8 mouse cellular contexts compared by ENCODE assay signal in the genomic region with DNA sequence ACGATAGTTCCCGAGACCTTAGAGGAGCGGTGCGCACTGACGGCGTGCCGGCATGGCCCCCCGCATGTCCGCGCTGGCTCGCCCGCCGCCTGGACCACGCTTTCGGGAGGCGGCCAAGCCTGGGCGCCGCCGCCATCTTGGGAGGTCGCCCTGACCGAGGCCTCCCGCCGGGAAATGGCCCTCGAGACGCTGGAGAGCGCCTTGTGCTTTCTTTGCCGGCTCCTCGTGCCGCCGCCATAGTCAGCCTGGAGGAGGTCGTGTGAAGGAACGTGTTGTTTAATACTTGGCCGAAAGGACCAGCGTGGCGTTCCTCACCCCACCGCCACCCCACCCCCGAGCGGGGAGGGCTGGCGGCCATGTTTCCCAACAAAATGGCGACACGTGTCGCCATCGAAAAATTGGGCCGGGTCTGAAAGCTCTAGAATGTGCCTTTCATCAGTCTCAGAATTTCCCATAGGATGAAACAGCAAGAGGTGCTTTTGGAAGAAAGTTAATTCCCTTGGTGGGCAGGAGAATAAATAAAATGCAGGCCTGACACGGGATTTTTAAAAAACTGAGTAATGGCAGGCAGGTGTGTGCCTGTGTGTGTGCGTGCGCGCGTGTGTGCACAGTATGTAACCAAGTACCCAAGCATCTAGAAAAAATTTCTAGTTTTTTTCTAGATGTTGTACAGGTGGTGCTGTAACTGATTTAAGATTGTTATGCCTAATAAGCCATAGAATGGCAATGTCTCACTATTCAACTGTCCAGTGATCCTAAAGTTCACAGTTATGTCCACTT. TPM values are rescaled to one million over a fixed set of nuclear protein-coding genes. Genes with fewer than 3 reads are reported as not detected.
A peak's percentile ranks its signal among the peaks of the same experiment; 100 is the strongest.
DNase-seq lines count a peak whose midpoint lies in the region; ATAC-seq and TF ChIP-seq lines count a peak whose summit lies in the region.

No protein-coding gene starts in this region.

- H3K27ac ChIP-seq in heart, embryonic 12.5 days (ENCODE audit: poor library complexity, severe bottlenecking) = peak overlapping the region; percentile 100

- H3K27me3 ChIP-seq in G1E (ENCODE audit: insufficient read depth, low read length) = no peaks in the 10 kb centered on the region
- no peaks in the 10 kb centered on the region for H3K27me3 ChIP-seq in heart, embryonic 12.5 days (replicated peaks)

- peaks cover 49% of the 10 kb centered on the region for H3K36me3 ChIP-seq in G1E (replicated peaks)
- H3K36me3 ChIP-seq in heart, embryonic 12.5 days = peaks cover 28% of the 10 kb centered on the region

- 7% methylated on average over 49 of the region's 49 CpGs for WGBS in heart, embryonic 12.5 days

- peaks cover 32% of the 10 kb centered on the region for H3K4me1 ChIP-seq in G1E (ENCODE audit: insufficient read depth, low read depth, low read length)
- peaks cover 13% of the 10 kb centered on the region for H3K4me1 ChIP-seq in heart, embryonic 12.5 days (replicated peaks)

- H3K4me3 ChIP-seq in G1E (ENCODE audit: low read depth, low read length) = peak overlapping the region; percentile 84
- H3K4me3 ChIP-seq in heart, embryonic 12.5 days = peak overlapping the region; percentile 98

- DNase-seq in B cell, adult 2 months = peak; percentile 86 to 92
- peak; percentile 77 for DNase-seq in G1E (ENCODE audit: low spot score)
- DNase-seq in embryo, embryonic 11.5 days (ENCODE audit: low read depth, low spot score) = peak; percentile 62
- DNase-seq in kidney, postnatal 4 days = peak; percentile 83 to 90
- peak; percentile 88 to 89 for DNase-seq in lung, postnatal 4 days
- peak; percentile 81 to 86 for DNase-seq in right cerebral cortex, postnatal 10 days (ENCODE audit: low spot score in 2 of 2)
- DNase-seq in urinary bladder, postnatal 4 days (ENCODE audit: low spot score in 2 of 2) = peak; percentile 83

- no peak for ATAC-seq in G1E (ENCODE audit: extremely low read depth, insufficient number of reproducible peaks, low FRiP score, poor library complexity, severe bottlenecking)
- ATAC-seq in heart, embryonic 12.5 days (ENCODE audit: insufficient number of reproducible peaks, low FRiP score) = peak; percentile 69

- no peak for TF ChIP-seq CTCF in G1E (IDR thresholded peaks at IDR 0.05; ENCODE audit: low read depth, low read length)

- H3K9me3 ChIP-seq in G1E (replicated peaks) = no peaks in the 10 kb centered on the region
- H3K9me3 ChIP-seq in heart, embryonic 12.5 days (replicated peaks) = no peaks in the 10 kb centered on the region

- H3K9ac ChIP-seq in heart, embryonic 12.5 days = peak overlapping the region; percentile 95

- peak overlapping the region; percentile 83 for H3K4me2 ChIP-seq in heart, embryonic 12.5 days

RNA-seq across cellular contexts. Expression of gene Pcbp1, which starts 1.0 kb away (rescaled TPM):
- total RNA-seq in G1E (2014; fragmentation: Nextera tagmentation) (190 and 191 TPM in 2 replicates), G1E (2017) (94.9 and 101 TPM in 2 replicates)
- 1,039 and 1,367 TPM in 2 replicates for polyA plus RNA-seq in G1E (2012)
- 415 and 416 TPM in 2 replicates for polyA plus RNA-seq in heart, embryonic 12.5 days (2016; fragmentation: Nextera tagmentation; extraction: Ambion mirVana)
